ENCODE assay signal across 25 mouse cellular contexts in genomic region chr5:111829891-111830290, GRCm38 (mm10).
DNase-seq lines count a peak whose midpoint lies in the region; ATAC-seq and TF ChIP-seq lines count a peak whose summit lies in the region.
"Had no signal": no experiment of that assay in that cellular context is flagged by ENCODE, and none has a peak within 500 bp of the region (broad histone marks: within the 10 kb centered on the region; RNA-seq: fewer than 3 reads in every experiment).

No protein-coding gene starts in this region.

- TF ChIP-seq CTCF in layer of hippocampus, adult 2 months (conservative IDR thresholded peaks at IDR 0.05) = no peak

- no peak overlapping the region for H3K4me3 ChIP-seq in forebrain, embryonic 15.5 days
- H3K4me3 ChIP-seq in forebrain, embryonic 10.5 days = no peak overlapping the region
- H3K4me3 ChIP-seq in layer of hippocampus, adult 2 months = no peak overlapping the region
- no peak overlapping the region for H3K4me3 ChIP-seq in kidney, embryonic 16.5 days (ENCODE audit: low read length)
- H3K4me3 ChIP-seq: midbrain, embryonic 10.5 days; midbrain, embryonic 15.5 days had no signal

- no peaks in the 10 kb centered on the region for H3K9me3 ChIP-seq in forebrain, embryonic 15.5 days
- H3K9me3 ChIP-seq in forebrain, embryonic 10.5 days = no peaks in the 10 kb centered on the region
- no peaks in the 10 kb centered on the region for H3K9me3 ChIP-seq in kidney, embryonic 16.5 days (ENCODE audit: low read length)
- H3K9me3 ChIP-seq: midbrain, embryonic 10.5 days; midbrain, embryonic 15.5 days had no signal

- H3K27ac ChIP-seq in forebrain, embryonic 15.5 days (replicated peaks) = peak overlapping the region; percentile 62
- no peak overlapping the region for H3K27ac ChIP-seq in forebrain, embryonic 10.5 days
- H3K27ac ChIP-seq in layer of hippocampus, adult 2 months = 0 out of 2 replicates have a peak overlapping the region, but pooled peaks have one; percentile 3
- H3K27ac ChIP-seq in kidney, embryonic 16.5 days (ENCODE audit: low read length) = no peak overlapping the region
- H3K27ac ChIP-seq: hindbrain, embryonic 14.5 days; liver, embryonic 14.5 days; midbrain, embryonic 15.5 days; stomach, postnatal 0 days had no signal

- no peak overlapping the region for H3K9ac ChIP-seq in forebrain, embryonic 15.5 days (replicated peaks)
- H3K9ac ChIP-seq in kidney, embryonic 16.5 days (replicated peaks; ENCODE audit: low read length) = no peak overlapping the region
- H3K9ac ChIP-seq: hindbrain, embryonic 14.5 days; liver, embryonic 14.5 days; midbrain, embryonic 15.5 days had no signal

- DNase-seq in forebrain, embryonic 10.5 days (ENCODE audit: extremely low spot score, low spot score) = no peak
- DNase-seq in brain, adult 2 months (ENCODE audit: low read depth, low spot score) = peak; percentile 15
- DNase-seq in layer of hippocampus, adult 2 months (ENCODE audit: low spot score in 2 of 2) = peak; percentile 40 to 41
- DNase-seq in layer of hippocampus, postnatal 36 days = peak; percentile 27 to 46
- no peak for DNase-seq in heart, adult 18-20 months
- DNase-seq: adrenal gland, postnatal 14 days; cerebellum, adult 18-20 months; cerebellum, postnatal 25 days; gastrocnemius, postnatal 14 days; heart, postnatal 36 days; kidney, adult 9 months; kidney, postnatal 4 days; liver; lung, adult 2 months; thymus, adult 18-20 months; thymus, postnatal 36 days had no signal

- H3K27me3 ChIP-seq in forebrain, embryonic 15.5 days = no peaks in the 10 kb centered on the region
- peaks cover 61% of the 10 kb centered on the region for H3K27me3 ChIP-seq in forebrain, embryonic 10.5 days (ENCODE audit: poor library complexity, severe bottlenecking)
- 0 out of 2 replicates have a peak, but pooled peaks cover 3% of the 10 kb centered on the region for H3K27me3 ChIP-seq in kidney, embryonic 16.5 days (ENCODE audit: insufficient read depth, low read length)
- H3K27me3 ChIP-seq: midbrain, embryonic 15.5 days had no signal

- no peak for ATAC-seq in forebrain, embryonic 15.5 days (replicated peaks)
- ATAC-seq in kidney, embryonic 16.5 days (ENCODE audit: low FRiP score, low TSS enrichment) = no peak
- ATAC-seq: intestine, postnatal 0 days; midbrain, embryonic 15.5 days had no signal

- peaks cover 10% of the 10 kb centered on the region for H3K4me1 ChIP-seq in forebrain, embryonic 15.5 days
- 0 out of 2 replicates have a peak, but pooled peaks cover 3% of the 10 kb centered on the region for H3K4me1 ChIP-seq in forebrain, embryonic 10.5 days
- no peaks in the 10 kb centered on the region for H3K4me1 ChIP-seq in kidney, embryonic 16.5 days (ENCODE audit: insufficient read depth, low read length)
- H3K4me1 ChIP-seq: midbrain, embryonic 15.5 days had no signal

- H3K4me2 ChIP-seq in forebrain, embryonic 15.5 days (replicated peaks) = no peak overlapping the region
- H3K4me2 ChIP-seq in kidney, embryonic 16.5 days (replicated peaks; ENCODE audit: low read depth, low read length) = no peak overlapping the region
- H3K4me2 ChIP-seq: heart, embryonic 11.5 days; hindbrain, embryonic 14.5 days; midbrain, embryonic 15.5 days had no signal

- H3K36me3 ChIP-seq in forebrain, embryonic 15.5 days = no peaks in the 10 kb centered on the region
- no peaks in the 10 kb centered on the region for H3K36me3 ChIP-seq in forebrain, embryonic 10.5 days (replicated peaks)
- H3K36me3 ChIP-seq in kidney, embryonic 16.5 days (ENCODE audit: insufficient read depth, low read length) = no peaks in the 10 kb centered on the region
- H3K36me3 ChIP-seq: midbrain, embryonic 10.5 days; midbrain, embryonic 15.5 days had no signal

- WGBS in forebrain, embryonic 15.5 days = 72% methylated on average over 6 of the region's 6 CpGs
- WGBS in forebrain, embryonic 10.5 days = 89% methylated on average over 6 of the region's 6 CpGs
- WGBS in kidney, embryonic 16.5 days = 74% methylated on average over 6 of the region's 6 CpGs

Comparison
In these comparisons a context has a peak if more than half of its experiments do, and no peak if none do; other contexts are left out.
1. H3K27ac ChIP-seq: peak in forebrain, embryonic 15.5 days (single experiment) and layer of hippocampus, adult 2 months (single experiment); none in forebrain, embryonic 10.5 days (single experiment) and kidney, embryonic 16.5 days (single experiment).
2. DNase-seq: peak in brain, adult 2 months (single experiment), layer of hippocampus, adult 2 months (2 of 2) and layer of hippocampus, postnatal 36 days (2 of 2); none in forebrain, embryonic 10.5 days (single experiment) and heart, adult 18-20 months (0 of 2).